Mouse (Mus musculus) small intestine, adult 2 months (tissue): ENCODE measurements around the gene Cpm.

Experiments used
- CTCF ChIP-seq: fragments of 200-500 bp; IDR thresholded peaks from 2 replicates; pipeline ENCODE4 v1.5.1; 2012; ENCODE audit warnings: low read depth, mild to moderate bottlenecking, control low read depth, inconsistent platforms, low read length, moderate library complexity, mixed read lengths; ENCODE audit not compliant: insufficient replicate concordance, insufficient read length; ENCODE audit errors: extremely low read depth
- POLR2A ChIP-seq: fragments of 200-500 bp; IDR thresholded peaks from 2 replicates; pipeline ENCODE4 v1.6.1; 2012; ENCODE audit warnings: low read depth, mild to moderate bottlenecking, control low read depth, inconsistent platforms, low read length, moderate library complexity

DNA sequence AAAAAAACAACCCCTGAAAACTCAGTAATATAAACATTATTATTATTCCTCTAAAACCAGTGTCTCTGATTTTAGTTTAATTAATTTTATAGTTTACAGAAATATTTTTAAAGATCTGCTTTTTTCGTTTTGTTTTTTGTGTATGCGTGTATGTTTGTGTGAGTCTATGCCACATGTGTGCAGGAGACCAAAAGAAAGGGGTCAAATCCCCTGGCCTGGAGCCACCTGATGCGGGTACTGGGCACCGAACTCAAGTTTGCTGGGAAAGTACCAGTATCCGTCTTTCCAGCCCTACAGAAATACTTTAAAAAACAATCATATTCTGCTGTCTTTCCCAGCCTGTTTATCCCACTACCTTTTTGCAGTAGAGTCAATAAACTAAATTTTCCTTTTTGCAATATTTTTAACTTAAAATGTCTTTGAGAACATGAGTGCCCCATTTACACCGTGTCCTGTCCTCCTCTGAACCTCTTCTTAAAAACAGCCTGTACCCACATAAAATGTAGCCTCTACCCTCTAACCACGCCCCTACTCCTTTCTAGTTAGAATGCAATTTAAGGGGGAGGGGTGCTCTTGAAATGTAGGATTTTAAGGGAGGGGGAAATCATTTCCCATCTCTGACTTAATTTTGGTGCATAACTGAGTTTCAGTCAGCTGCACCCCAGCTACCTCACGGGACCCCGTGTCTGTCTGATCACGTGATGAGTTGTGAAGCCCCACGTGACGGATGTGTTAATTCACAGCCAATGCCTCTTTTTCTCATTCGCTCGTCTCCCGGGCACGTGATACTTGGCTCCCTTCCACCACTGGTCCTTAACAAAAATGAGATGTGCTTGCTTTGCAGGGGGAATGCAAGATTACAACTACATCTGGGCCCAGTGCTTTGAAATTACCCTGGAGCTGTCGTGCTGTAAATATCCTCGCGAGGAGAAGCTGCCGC is 46.1 kb downstream of the Cpm start:
- TF ChIP-seq POLR2A (no peak), CTCF (no peak)
